Mouse (Mus musculus) bone marrow macrophage, adult 2 months (primary cell): ENCODE measurements around the gene Panx3. TPM values are rescaled to one million over a fixed set of nuclear protein-coding genes. Genes with fewer than 3 reads are reported as not detected.
A peak's percentile ranks its signal among the peaks of the same experiment; 100 is the strongest.

Experiments used
- H3K27ac ChIP-seq: 2 replicates; pipeline ENCODE4 v1.5.1; 2012; ENCODE audit warnings: low read depth, low read length; ENCODE audit not compliant: insufficient read depth
- H3K4me1 ChIP-seq: 2 replicates; pipeline ENCODE4 v1.6.1; 2012; ENCODE audit warnings: low read length; ENCODE audit not compliant: control insufficient read depth, insufficient read depth
- H3K4me3 ChIP-seq: 2 replicates; pipeline ENCODE4 v1.5.1; 2012; ENCODE audit warnings: mild to moderate bottlenecking, low read length, moderate library complexity; ENCODE audit not compliant: insufficient read depth
- CTCF ChIP-seq: IDR thresholded peaks from 2 replicates; pipeline ENCODE4 v1.5.1; 2012; ENCODE audit warnings: low read depth, mild to moderate bottlenecking, low read length, moderate library complexity
- POLR2A ChIP-seq: IDR thresholded peaks from 2 replicates; pipeline ENCODE4 v1.6.1; 2012; ENCODE audit warnings: mild to moderate bottlenecking, low read depth, low read length, borderline replicate concordance
- polyA plus RNA-seq: library from polyadenylated mRNA; stranded (reverse); fragments of >200 nt; gene quantifications from 2 replicates; pipeline ENCODE4 v1.2.4, GENCODE M21; 2012; ENCODE audit not compliant: missing spikeins, insufficient read depth, insufficient read length

Panx3 gene
- polyA plus RNA-seq, 1 experiment, result not detected

DNA sequence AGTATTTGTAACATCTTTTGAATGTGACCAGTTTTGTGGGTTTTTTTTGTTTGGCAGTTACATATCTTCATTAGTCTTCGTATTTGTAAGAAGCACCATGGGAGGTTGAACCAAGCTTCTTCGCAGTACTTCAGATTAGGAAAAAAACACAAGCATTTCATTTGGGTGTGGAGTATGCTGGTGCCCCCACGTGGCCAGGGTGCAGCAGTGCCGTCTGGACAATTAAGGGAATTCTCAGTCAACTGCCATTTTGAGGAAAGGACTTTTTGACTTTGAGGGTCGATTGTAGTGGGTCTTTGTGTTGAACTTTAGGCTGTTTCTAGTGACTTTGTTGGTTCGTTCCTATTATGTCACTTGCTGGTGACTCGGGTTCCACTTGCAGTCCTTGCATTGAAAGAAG, 32.7 kb downstream of the Panx3 start:
- peaks cover 4% of the 10 kb centered on the region; the same call in 1 of the 2 replicates for H3K4me1 ChIP-seq
- H3K4me3 ChIP-seq, result no peak overlapping the region
- H3K27ac ChIP-seq, result no peak overlapping the region
- peak; percentile 79 for TF ChIP-seq CTCF
- no peak for TF ChIP-seq POLR2A

DNA sequence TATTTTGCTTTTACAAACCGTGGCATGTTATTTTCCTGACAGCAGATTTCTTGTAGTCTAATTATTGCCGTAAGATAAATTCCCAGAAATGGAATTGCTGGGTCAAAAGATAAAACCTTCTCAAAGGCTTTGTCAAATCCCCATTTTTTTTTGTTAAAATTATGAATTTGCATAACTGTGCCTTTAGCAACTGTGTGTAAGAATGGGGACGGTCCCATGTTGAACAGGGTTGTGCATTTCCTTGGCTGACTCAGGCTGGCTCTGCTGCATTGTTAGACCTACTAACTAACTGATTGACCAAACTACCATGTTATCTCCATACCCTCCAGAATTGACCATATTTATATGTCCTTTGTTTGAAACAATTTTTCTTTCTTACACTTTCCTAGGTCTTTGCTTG, 34.8 kb downstream of the Panx3 start:
- no peak overlapping the region for H3K27ac ChIP-seq
- TF ChIP-seq CTCF (no peak), POLR2A (no peak)
- no peak overlapping the region for H3K4me3 ChIP-seq
- peaks cover 6% of the 10 kb centered on the region for H3K4me1 ChIP-seq

DNA sequence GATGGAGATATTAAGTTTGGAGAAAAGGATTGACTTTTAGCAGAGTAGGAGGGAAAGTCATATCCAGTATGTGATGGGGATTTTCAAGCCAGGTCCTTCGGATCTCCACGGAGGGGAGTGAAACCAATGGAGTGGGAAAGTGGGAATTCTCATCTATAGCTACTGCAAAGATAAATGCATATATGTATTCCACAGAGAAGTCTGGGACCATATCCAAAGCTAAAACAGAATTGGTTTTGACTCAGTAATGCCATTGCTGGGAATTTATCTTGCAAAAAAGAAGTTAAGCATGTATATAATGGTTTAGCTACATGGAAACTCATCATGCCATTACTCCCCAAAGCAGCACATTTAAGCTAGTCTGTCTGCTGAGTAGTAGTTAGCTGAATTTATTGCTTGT, 36.7 kb downstream of the Panx3 start:
- Histone ChIP-seq H3K4me3 (no peak overlapping the region), H3K27ac (no peak overlapping the region), H3K4me1 (peaks cover 6% of the 10 kb centered on the region)
- TF ChIP-seq POLR2A (no peak), CTCF (no peak)

DNA sequence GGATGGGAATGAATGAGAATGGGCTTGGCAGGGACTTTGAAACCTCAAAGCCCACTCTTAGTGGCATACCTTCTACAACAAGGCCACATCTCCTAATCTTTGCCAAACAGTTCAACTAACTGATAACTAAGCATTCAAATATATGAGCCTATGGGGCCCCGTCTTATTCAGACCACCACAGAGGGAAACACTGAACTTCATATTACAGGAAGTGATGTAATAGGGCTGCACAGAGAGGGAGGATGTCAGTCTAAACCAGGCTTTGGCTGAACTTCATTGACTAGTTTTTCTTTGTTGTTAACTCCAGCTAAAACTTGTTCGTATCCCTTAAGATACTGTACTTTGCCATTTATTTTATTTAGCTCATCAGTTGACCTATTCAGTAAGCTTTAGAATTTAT, 39.1 kb downstream of the Panx3 start:
- Histone ChIP-seq H3K4me1 (peaks cover 2% of the 10 kb centered on the region; the same call in 1 of the 2 replicates), H3K27ac (no peak overlapping the region), H3K4me3 (no peak overlapping the region)
- TF ChIP-seq POLR2A (no peak), CTCF (no peak)

DNA sequence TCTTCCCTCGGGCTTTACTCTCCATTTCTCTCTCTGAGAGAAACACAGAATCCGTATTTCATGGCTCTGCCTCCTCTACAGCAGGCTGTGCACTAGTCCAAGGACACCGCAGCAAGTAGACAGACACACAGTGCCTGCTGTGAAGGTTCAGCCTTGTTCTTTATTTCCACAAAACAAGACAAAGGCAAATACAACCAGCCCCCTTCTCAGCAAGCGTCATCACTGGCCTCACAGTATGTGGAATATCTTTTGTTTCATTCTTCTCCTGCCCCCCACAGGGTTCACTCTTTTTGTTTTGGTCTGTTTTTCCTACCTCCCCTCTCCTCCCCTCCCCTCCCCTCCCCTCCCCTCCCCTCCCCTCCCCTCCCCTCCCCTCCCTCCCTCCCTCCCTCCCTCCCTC, 40.5 kb downstream of the Panx3 start:
- Histone ChIP-seq H3K4me1 (peaks cover 2% of the 10 kb centered on the region; the same call in 1 of the 2 replicates), H3K27ac (no peak overlapping the region)
- TF ChIP-seq POLR2A (no peak), CTCF (no peak)

DNA sequence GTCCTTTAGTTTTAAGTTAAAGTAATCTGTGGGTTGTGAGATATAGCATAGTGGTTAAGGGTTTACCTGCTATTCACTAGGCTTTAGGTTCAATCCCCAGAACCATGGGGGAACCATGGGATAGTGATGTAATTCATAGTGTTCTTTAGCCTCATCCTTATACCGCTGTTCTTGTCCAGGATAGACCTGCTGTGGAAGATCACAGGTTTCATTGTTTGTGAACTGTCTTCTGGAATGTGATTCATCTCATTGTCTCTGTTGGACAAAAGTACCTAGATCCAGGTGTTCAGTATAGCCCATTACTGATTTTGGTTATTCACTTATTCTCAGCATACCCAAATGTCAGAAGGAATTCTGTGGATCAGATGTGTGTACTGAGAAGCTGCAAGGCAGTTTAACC, 41.8 kb downstream of the Panx3 start:
- H3K4me1 ChIP-seq, result peaks cover 2% of the 10 kb centered on the region; the same call in 1 of the 2 replicates
- TF ChIP-seq CTCF (no peak), POLR2A (no peak)

More for the DNA sequence above, 40.5 kb downstream of the Panx3 start:
- H3K4me3 ChIP-seq, result no peak overlapping the region

DNA sequence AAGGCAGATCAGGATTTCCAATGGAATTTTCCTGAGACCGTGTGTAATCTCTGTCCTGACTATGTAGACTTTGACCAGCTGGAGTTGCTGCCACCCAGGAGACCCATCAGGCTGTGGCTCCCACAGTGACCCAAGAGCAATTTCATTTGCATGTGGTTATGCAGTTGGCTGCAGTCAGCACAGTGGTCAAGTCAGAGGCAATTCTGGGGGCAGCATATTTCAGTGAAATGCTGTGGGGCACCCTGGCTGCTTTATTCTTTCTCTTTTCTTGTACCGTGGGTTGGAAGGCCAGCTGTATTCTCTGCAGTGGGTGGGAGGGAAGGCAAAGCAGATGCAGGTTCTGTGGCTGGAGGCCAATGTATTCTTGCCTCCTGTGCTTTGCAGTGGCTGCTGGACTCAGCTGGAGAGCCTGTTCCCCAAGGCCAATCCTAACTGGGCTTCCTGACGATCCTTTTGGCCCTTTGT, 42.9 kb downstream of the Panx3 start:
- Histone ChIP-seq H3K4me1 (peaks cover 5% of the 10 kb centered on the region), H3K27ac (no peak overlapping the region), H3K4me3 (no peak overlapping the region)
- TF ChIP-seq CTCF, result no peak
- no peak for TF ChIP-seq POLR2A

More for the DNA sequence above, 41.8 kb downstream of the Panx3 start:
- no peak overlapping the region for H3K27ac ChIP-seq
- H3K4me3 ChIP-seq, result no peak overlapping the region

DNA sequence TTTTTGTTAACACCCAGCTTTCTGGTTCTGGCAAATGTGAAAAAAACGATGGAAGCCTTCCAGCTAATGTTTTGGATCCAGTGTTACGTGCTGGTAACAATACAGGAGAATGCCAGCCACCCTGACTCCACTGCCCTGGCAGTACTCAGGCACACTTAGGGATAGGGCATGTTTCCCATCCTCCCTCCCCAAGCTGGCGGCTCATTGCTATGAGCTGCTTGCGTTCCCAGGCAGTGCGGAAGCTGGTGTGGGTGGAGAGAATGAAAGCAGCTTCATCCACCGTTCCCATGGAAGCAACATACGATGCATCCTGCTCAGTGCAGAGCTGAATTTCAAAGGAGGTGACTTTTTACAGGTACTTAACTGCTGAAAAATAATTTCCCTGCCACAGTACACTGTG, 43.4 kb downstream of the Panx3 start:
- Histone ChIP-seq H3K4me3 (no peak overlapping the region), H3K27ac (no peak overlapping the region), H3K4me1 (peaks cover 5% of the 10 kb centered on the region)
- TF ChIP-seq POLR2A (no peak), CTCF (no peak)

DNA sequence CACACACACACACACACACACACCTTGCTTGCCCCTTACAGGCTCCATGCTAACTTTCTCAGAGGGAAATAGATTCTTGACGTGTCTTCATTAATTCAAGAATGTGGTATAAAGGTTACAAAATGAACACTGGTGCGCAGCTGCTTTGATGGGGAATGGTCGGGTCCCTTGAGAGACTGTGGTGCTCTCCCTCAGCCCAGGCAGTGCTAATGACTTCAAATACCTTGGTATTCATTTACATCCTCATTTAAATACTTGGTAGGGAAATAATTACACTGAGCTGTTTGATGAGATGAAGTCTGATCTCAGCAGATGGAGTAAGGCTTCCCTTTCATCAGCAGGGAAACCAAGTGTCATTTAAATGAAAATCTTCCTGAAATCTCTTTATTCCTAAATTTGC, 43.9 kb downstream of the Panx3 start:
- TF ChIP-seq POLR2A (no peak), CTCF (no peak)
- peaks cover 5% of the 10 kb centered on the region for H3K4me1 ChIP-seq
- no peak overlapping the region for H3K27ac ChIP-seq
- no peak overlapping the region for H3K4me3 ChIP-seq

DNA sequence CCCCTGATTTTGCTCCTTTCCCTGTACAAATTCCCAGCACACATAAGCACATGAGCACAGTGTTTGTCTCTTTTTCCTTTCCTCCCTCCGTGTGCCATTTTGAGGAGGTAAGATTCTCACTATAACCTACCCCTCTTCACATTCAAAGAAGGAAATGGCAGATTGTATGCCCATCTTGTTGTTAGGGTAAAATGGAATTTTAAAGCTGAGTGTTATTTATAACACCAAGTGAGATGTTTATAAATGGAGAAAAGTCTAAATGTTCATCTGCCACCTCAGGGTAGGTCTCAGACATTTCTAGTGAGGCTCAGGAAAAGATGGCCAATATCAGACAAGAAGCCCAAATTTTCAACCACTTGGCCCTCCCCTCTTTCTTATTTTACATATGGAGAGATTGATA, 44.5 kb downstream of the Panx3 start:
- H3K27ac ChIP-seq, result no peak overlapping the region
- H3K4me3 ChIP-seq, result no peak overlapping the region
- H3K4me1 ChIP-seq, result peaks cover 3% of the 10 kb centered on the region; the same call in 1 of the 2 replicates
- TF ChIP-seq CTCF, result no peak
- TF ChIP-seq POLR2A, result no peak

DNA sequence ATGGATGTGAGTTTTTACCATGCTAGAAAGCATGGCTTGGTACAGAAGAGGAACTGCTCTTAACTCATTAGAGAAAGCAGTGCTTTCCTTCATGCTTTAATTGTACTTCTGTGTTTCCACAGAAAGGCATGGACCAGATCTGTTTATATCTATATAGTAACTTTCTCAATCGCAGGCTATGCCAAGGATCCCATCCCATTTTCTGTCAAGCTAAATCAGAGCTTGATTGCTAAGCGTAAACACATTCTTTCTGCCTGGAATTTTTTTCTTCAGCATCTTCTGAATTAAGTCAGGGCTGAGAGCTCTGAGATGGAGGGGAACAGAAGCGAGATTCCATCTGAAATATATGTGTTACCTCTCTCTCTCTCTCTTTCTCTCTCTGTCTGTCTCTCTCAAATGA, 45.1 kb downstream of the Panx3 start:
- Histone ChIP-seq H3K4me3 (no peak overlapping the region), H3K27ac (no peak overlapping the region), H3K4me1 (peaks cover 3% of the 10 kb centered on the region; the same call in 1 of the 2 replicates)
- TF ChIP-seq CTCF (no peak), POLR2A (no peak)
